Mouse (Mus musculus): Measurements from ENCODE around the gene Ugt1a2. TPM values are rescaled to one million over a fixed set of nuclear protein-coding genes. Genes with fewer than 3 reads are reported as not detected.

Ugt1a2 gene
- polyA plus RNA-seq, 1 experiment from 2014 or later, result 0.43 TPM

DNA sequence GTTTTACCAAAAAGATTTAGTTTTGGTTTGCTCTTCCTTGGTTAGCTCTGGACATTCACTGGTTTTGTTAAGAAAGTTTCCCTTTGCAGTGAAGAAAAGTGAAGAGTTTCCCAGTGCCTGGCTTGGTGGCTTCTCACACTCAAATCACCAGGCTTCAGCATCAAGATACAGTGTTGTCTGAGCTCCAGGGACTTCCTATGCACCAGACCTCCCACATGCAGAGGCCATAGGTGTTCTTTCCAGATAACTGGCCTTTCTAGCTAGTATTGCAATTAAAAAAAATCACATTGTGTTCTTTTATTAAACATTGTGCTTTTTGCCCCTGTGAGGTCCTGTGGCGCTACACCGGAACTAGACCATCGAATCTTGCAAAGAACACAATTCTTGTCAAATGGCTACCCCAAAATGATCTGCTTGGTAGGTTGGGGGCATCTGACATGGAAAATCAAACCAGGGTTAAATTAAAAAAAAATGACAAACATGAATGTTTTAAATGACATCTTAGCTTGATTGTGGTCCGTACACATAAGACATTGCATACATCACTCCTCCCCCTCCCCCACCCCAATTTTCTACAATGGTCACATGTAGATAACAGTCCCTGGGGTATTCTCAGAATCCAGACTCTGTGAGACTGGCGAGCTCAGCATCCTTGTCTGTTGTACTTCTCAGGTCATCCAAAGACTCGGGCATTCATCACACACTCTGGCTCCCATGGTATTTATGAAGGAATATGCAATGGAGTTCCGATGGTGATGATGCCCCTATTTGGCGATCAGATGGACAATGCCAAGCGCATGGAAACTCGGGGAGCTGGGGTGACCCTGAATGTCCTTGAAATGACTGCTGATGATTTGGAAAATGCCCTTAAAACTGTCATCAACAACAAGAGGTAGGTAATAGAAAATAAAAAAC, 15.3 kb downstream of the Ugt1a2 start:
- H3K27ac ChIP-seq (ENCODE audit: low read length), result no peak overlapping the region
- H3K4me1 ChIP-seq (ENCODE audit: control insufficient read depth, insufficient read depth, low read length), result no peaks in the 10 kb centered on the region
- no peak for ATAC-seq (ENCODE audit: insufficient read depth, low FRiP score)
- WGBS, result 70% methylated on average over 10 of the region's 10 CpGs
- H3K36me3 ChIP-seq (ENCODE audit: control insufficient read depth, insufficient read depth, low read length), result no peaks in the 10 kb centered on the region
- no peaks in the 10 kb centered on the region for H3K27me3 ChIP-seq (ENCODE audit: control insufficient read depth, insufficient read depth, low read length)
- peaks cover 58% of the 10 kb centered on the region for H3K9me3 ChIP-seq (replicated peaks; ENCODE audit: control insufficient read depth, low read length)
- no peak overlapping the region for H3K4me2 ChIP-seq (ENCODE audit: low read depth, low read length)
- H3K9ac ChIP-seq (ENCODE audit: low read length), result no peak overlapping the region
- H3K4me3 ChIP-seq (replicated peaks; ENCODE audit: low read length), result no peak overlapping the region

DNA sequence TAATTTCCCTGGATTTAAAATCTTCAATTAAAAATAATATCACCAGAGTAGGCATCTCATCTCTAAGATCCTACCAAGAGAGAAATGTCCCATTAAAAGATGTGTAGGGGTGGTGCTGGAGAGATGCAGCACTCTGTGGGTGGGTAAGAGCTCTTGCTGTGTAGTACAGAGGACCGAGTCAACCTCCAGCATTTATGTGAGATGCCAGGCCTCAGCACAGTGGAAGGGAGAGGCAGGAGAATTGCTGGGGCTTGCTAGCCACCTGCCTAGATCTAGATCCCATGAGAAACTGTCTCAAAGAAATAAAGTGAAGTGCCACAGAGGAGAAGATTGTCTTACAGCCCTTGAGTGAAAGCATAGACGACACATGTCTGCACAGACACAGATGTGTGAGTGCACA, 16.1 kb downstream of the Ugt1a2 start:
- Histone ChIP-seq H3K27ac (ENCODE audit: low read length) (no peak overlapping the region), H3K4me3 (replicated peaks; ENCODE audit: low read length) (no peak overlapping the region), H3K9ac (ENCODE audit: low read length) (no peak overlapping the region), H3K4me1 (ENCODE audit: control insufficient read depth, insufficient read depth, low read length) (no peaks in the 10 kb centered on the region), H3K36me3 (ENCODE audit: control insufficient read depth, insufficient read depth, low read length) (no peaks in the 10 kb centered on the region), H3K27me3 (ENCODE audit: control insufficient read depth, insufficient read depth, low read length) (no peaks in the 10 kb centered on the region), H3K4me2 (ENCODE audit: low read depth, low read length) (no peak overlapping the region), H3K9me3 (replicated peaks; ENCODE audit: control insufficient read depth, low read length) (peaks cover 55% of the 10 kb centered on the region)
- no peak for ATAC-seq (ENCODE audit: insufficient read depth, low FRiP score)
- 56% methylated on average over 2 of the region's 2 CpGs for WGBS

DNA sequence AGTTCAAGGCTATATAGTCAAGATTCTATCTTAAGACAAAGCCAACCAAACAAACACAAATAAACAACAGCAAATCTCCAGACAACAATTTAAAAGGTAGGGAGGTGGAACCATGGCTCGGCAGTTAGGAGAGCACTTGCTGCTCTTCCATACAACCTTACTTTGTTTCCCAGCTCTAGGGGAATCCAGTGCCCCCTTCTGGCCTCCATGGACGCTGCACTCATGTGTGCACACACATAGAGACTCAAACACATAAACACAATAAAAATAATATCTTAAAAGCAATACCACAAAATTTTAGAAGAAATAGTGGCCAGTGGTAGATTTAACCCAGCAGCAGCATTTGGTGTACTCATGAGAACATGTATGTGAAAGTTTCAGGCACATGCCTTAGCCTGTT, 16.7 kb downstream of the Ugt1a2 start:
- H3K4me1 ChIP-seq (ENCODE audit: control insufficient read depth, insufficient read depth, low read length), result no peaks in the 10 kb centered on the region
- peaks cover 49% of the 10 kb centered on the region for H3K9me3 ChIP-seq (replicated peaks; ENCODE audit: control insufficient read depth, low read length)
- no peaks in the 10 kb centered on the region for H3K27me3 ChIP-seq (ENCODE audit: control insufficient read depth, insufficient read depth, low read length)
- no peaks in the 10 kb centered on the region for H3K36me3 ChIP-seq (ENCODE audit: control insufficient read depth, insufficient read depth, low read length)
- ATAC-seq (ENCODE audit: insufficient read depth, low FRiP score), result no peak
- H3K4me2 ChIP-seq (ENCODE audit: low read depth, low read length), result no peak overlapping the region
- 64% methylated on average over 2 of the region's 2 CpGs for WGBS
- no peak overlapping the region for H3K4me3 ChIP-seq (replicated peaks; ENCODE audit: low read length)
- H3K27ac ChIP-seq (ENCODE audit: low read length), result no peak overlapping the region
- H3K9ac ChIP-seq (ENCODE audit: low read length), result no peak overlapping the region

DNA sequence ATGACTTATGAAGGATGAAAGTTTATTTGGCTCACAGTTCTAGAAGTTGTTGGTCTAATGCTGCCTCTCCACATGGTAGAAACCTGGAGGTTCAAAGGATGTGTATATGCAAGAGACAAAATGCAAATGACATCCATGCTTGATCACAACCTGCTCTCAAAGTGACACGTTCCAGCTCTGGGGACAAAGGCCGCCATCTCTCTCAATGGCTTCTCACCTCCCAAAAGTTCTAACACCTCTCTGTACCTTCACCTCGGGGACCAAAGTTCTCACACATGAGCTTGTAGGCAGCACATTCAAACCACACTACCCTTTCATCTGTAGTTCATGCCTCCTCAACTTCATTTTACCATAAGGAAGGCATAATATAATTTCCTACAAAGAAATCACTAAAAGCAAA, 17.2 kb downstream of the Ugt1a2 start:
- WGBS, result 37% methylated on average over 3 of the region's 3 CpGs
- peaks cover 45% of the 10 kb centered on the region for H3K9me3 ChIP-seq (replicated peaks; ENCODE audit: control insufficient read depth, low read length)
- no peak overlapping the region for H3K9ac ChIP-seq (ENCODE audit: low read length)
- H3K4me1 ChIP-seq (ENCODE audit: control insufficient read depth, insufficient read depth, low read length), result no peaks in the 10 kb centered on the region
- no peak overlapping the region for H3K4me3 ChIP-seq (replicated peaks; ENCODE audit: low read length)
- H3K27ac ChIP-seq (ENCODE audit: low read length), result no peak overlapping the region
- ATAC-seq (ENCODE audit: insufficient read depth, low FRiP score), result no peak
- no peaks in the 10 kb centered on the region for H3K27me3 ChIP-seq (ENCODE audit: control insufficient read depth, insufficient read depth, low read length)
- H3K4me2 ChIP-seq (ENCODE audit: low read depth, low read length), result no peak overlapping the region
- H3K36me3 ChIP-seq (ENCODE audit: control insufficient read depth, insufficient read depth, low read length), result no peaks in the 10 kb centered on the region

DNA sequence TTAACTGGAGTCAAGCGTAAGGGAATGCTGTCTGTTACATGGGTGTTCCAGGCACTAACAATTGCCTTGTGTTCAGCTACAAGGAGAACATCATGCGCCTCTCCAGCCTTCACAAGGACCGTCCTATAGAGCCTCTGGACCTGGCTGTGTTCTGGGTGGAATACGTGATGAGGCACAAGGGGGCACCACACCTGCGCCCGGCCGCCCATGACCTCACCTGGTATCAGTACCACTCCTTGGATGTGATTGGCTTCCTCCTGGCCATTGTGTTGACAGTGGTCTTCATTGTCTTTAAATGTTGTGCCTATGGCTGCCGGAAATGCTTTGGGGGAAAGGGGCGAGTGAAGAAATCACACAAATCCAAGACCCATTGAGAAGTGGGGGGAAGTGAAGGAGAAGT, 17.6 kb downstream of the Ugt1a2 start:
- ATAC-seq (ENCODE audit: insufficient read depth, low FRiP score), result no peak
- no peak overlapping the region for H3K27ac ChIP-seq (ENCODE audit: low read length)
- no peak overlapping the region for H3K9ac ChIP-seq (ENCODE audit: low read length)
- no peak overlapping the region for H3K4me3 ChIP-seq (replicated peaks; ENCODE audit: low read length)
- H3K9me3 ChIP-seq (replicated peaks; ENCODE audit: control insufficient read depth, low read length), result peaks cover 41% of the 10 kb centered on the region
- no peaks in the 10 kb centered on the region for H3K4me1 ChIP-seq (ENCODE audit: control insufficient read depth, insufficient read depth, low read length)
- no peaks in the 10 kb centered on the region for H3K27me3 ChIP-seq (ENCODE audit: control insufficient read depth, insufficient read depth, low read length)
- H3K36me3 ChIP-seq (ENCODE audit: control insufficient read depth, insufficient read depth, low read length), result no peaks in the 10 kb centered on the region
- WGBS, result 73% methylated on average over 9 of the region's 9 CpGs
- no peak overlapping the region for H3K4me2 ChIP-seq (ENCODE audit: low read depth, low read length)

DNA sequence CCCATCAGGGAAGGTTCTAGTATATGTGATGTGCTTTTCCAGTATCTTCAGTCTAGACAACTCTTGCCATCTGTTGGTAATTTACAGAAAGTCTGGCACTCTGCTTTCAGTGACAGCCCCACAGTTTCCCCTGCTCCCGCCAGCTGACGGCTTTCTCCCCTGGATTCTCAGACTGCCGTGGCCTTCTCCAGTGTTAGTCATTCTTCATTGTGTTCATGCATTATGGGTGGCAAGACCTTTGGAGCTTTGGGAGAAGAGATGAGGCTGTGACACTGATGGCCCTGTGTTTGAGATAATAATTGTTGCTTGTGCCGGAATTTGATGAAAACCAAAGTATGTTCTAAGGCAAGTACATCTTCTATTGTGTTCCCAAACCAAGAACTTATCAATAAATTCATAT, 18.2 kb downstream of the Ugt1a2 start:
- H3K9ac ChIP-seq (ENCODE audit: low read length), result no peak overlapping the region
- H3K4me2 ChIP-seq (ENCODE audit: low read depth, low read length), result no peak overlapping the region
- H3K4me1 ChIP-seq (ENCODE audit: control insufficient read depth, insufficient read depth, low read length), result no peaks in the 10 kb centered on the region
- H3K4me3 ChIP-seq (replicated peaks; ENCODE audit: low read length), result no peak overlapping the region
- ATAC-seq (ENCODE audit: insufficient read depth, low FRiP score), result no peak
- H3K36me3 ChIP-seq (ENCODE audit: control insufficient read depth, insufficient read depth, low read length), result no peaks in the 10 kb centered on the region
- peaks cover 35% of the 10 kb centered on the region for H3K9me3 ChIP-seq (replicated peaks; ENCODE audit: control insufficient read depth, low read length)
- no peaks in the 10 kb centered on the region for H3K27me3 ChIP-seq (ENCODE audit: control insufficient read depth, insufficient read depth, low read length)
- no peak overlapping the region for H3K27ac ChIP-seq (ENCODE audit: low read length)
- WGBS, result 50% methylated on average over 4 of the region's 4 CpGs

DNA sequence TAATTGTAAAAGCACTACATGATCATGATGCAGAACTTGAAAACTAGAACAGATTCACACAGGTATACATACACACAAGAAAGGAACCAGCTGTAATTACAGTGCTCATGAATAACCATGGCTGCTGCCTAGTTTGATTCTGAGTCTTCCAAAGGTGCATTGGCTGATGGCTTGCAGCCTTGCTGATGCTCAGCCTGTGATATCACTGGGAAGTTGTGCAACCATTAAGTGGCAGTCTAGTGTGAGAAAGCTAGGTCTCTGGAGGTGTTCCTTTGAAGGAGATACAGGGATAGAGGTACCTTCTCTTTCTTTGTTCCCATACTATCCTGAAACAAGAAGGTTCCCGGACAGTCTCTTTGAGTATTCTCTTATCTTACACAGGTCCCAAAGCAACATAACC, 18.7 kb downstream of the Ugt1a2 start:
- H3K9me3 ChIP-seq (replicated peaks; ENCODE audit: control insufficient read depth, low read length), result peaks cover 31% of the 10 kb centered on the region
- H3K9ac ChIP-seq (ENCODE audit: low read length), result no peak overlapping the region
- no peak overlapping the region for H3K27ac ChIP-seq (ENCODE audit: low read length)
- H3K4me3 ChIP-seq (replicated peaks; ENCODE audit: low read length), result no peak overlapping the region
- H3K27me3 ChIP-seq (ENCODE audit: control insufficient read depth, insufficient read depth, low read length), result no peaks in the 10 kb centered on the region
- no peak overlapping the region for H3K4me2 ChIP-seq (ENCODE audit: low read depth, low read length)
- 22% methylated on average over 1 of the region's 1 CpGs for WGBS
- H3K4me1 ChIP-seq (ENCODE audit: control insufficient read depth, insufficient read depth, low read length), result no peaks in the 10 kb centered on the region
- no peaks in the 10 kb centered on the region for H3K36me3 ChIP-seq (ENCODE audit: control insufficient read depth, insufficient read depth, low read length)
- ATAC-seq (ENCODE audit: insufficient read depth, low FRiP score), result no peak

DNA sequence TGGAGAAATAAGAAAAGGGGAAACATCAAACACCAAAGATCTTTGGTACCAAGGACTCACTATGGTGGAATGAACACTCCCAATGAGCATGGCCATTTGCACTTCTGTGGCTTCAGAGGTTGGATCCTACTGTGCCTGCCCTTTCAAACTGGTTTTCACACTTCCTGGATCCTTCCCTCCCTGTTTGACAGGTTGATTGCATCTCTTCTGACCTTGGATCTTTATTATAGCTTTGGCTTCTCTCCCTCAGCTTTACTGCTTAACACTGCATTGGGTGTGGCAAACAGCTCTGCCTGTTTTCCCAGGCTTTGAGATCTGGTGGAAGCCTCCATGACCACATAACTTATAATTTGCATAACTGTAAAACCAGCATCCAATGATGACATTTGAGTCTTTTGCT, 19.9 kb downstream of the Ugt1a2 start:
- Histone ChIP-seq H3K27me3 (ENCODE audit: control insufficient read depth, insufficient read depth, low read length) (no peaks in the 10 kb centered on the region), H3K27ac (ENCODE audit: low read length) (no peak overlapping the region), H3K36me3 (ENCODE audit: control insufficient read depth, insufficient read depth, low read length) (no peaks in the 10 kb centered on the region), H3K4me2 (ENCODE audit: low read depth, low read length) (no peak overlapping the region), H3K9ac (ENCODE audit: low read length) (no peak overlapping the region), H3K4me3 (replicated peaks; ENCODE audit: low read length) (no peak overlapping the region), H3K4me1 (ENCODE audit: control insufficient read depth, insufficient read depth, low read length) (no peaks in the 10 kb centered on the region), H3K9me3 (replicated peaks; ENCODE audit: control insufficient read depth, low read length) (peaks cover 21% of the 10 kb centered on the region)
- ATAC-seq (ENCODE audit: insufficient read depth, low FRiP score), result no peak

DNA sequence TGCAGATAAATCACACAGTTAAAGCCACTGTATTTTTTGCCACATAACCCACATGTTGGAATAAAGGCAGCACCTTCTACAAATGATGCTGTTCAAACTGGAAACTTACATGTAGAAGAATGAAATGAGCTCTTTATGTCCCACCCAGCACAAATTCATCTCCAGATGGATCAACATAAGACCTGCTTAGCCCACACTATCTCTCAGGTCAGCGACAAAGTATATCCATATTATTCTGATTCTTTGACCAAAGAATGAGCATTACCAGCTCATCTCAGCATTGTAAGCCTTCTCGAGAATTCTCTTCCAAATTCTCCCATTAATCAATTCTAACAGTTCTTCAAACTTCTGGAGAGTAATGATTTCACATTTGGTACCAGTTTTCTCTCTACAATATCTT, 21.8 kb downstream of the Ugt1a2 start:
- no peak overlapping the region for H3K27ac ChIP-seq (ENCODE audit: low read length)
- H3K4me1 ChIP-seq (ENCODE audit: control insufficient read depth, insufficient read depth, low read length), result no peaks in the 10 kb centered on the region
- no peak overlapping the region for H3K4me2 ChIP-seq (ENCODE audit: low read depth, low read length)
- WGBS, result 45% methylated on average over 2 of the region's 2 CpGs
- no peaks in the 10 kb centered on the region for H3K27me3 ChIP-seq (ENCODE audit: control insufficient read depth, insufficient read depth, low read length)
- H3K9ac ChIP-seq (ENCODE audit: low read length), result no peak overlapping the region
- peaks cover 22% of the 10 kb centered on the region for H3K9me3 ChIP-seq (replicated peaks; ENCODE audit: control insufficient read depth, low read length)
- ATAC-seq (ENCODE audit: insufficient read depth, low FRiP score), result no peak
- no peaks in the 10 kb centered on the region for H3K36me3 ChIP-seq (ENCODE audit: control insufficient read depth, insufficient read depth, low read length)
- H3K4me3 ChIP-seq (replicated peaks; ENCODE audit: low read length), result no peak overlapping the region
